Mouse (Mus musculus) brain, embryonic 14.5 days (tissue): Measurements from ENCODE around the gene Fignl1. TPM values are rescaled to one million over a fixed set of nuclear protein-coding genes. Genes with fewer than 3 reads are reported as not detected.
A peak's percentile ranks its signal among the peaks of the same experiment; 100 is the strongest.

ENCODE experiments used
- DNase-seq: peaks from one replicate; pipeline ENCODE4 v3.0.0-alpha.2; 2011; ENCODE audit warnings: low read depth
- CTCF ChIP-seq: fragments of 200-500 bp; IDR thresholded peaks from 2 replicates; pipeline ENCODE4 v1.5.1; 2012; ENCODE audit warnings: inconsistent platforms, mild to moderate bottlenecking, moderate library complexity, borderline replicate concordance; ENCODE audit not compliant: insufficient read depth, insufficient read length; ENCODE audit errors: extremely low read depth
- POLR2A ChIP-seq: fragments of 200-500 bp; IDR thresholded peaks from 2 replicates; pipeline ENCODE4 v1.6.1; 2012; ENCODE audit warnings: mild to moderate bottlenecking, inconsistent platforms, borderline replicate concordance; ENCODE audit not compliant: poor library complexity, insufficient read depth, insufficient read length, severe bottlenecking; ENCODE audit errors: extremely low read depth
- polyA plus RNA-seq: library from polyadenylated mRNA; depleted of rRNA; stranded (reverse); fragments of >200 nt; gene quantifications from 2 replicates; pipeline ENCODE4 v1.2.3, GENCODE M21; 2012

Fignl1 gene
- polyA plus RNA-seq, 1 experiment, result 8.7 TPM

DNA sequence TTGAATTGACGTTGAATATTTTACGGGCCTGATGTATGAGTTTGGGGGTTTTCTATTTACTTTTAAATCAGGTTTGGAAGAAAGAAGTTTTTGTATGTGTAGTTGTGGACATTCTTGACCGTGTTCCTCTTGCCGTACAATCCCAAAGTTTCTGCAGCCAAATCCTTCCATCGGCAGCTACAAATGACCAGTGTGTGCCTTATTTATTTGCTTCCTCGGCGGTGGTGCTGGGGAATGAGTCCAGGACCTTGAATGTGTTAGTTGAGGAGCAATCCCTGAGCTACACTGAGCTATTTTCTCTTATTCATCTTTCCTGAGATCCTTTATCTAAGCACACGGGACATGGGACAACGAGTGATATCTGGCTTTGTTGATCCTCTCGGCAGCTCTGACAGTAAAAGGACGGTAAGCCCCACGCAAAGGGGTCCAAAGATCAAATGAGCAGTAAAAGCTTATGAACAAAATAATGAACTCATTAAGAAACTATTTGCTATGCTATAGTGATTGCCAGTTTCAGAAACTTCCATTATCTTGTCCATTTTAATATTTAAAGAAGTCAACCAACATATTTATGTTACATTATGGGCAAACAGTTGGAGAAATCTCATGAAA is 22.2 kb upstream of the Fignl1 start:
- TF ChIP-seq CTCF (no peak), POLR2A (no peak)
- DNase-seq, result no peak

DNA sequence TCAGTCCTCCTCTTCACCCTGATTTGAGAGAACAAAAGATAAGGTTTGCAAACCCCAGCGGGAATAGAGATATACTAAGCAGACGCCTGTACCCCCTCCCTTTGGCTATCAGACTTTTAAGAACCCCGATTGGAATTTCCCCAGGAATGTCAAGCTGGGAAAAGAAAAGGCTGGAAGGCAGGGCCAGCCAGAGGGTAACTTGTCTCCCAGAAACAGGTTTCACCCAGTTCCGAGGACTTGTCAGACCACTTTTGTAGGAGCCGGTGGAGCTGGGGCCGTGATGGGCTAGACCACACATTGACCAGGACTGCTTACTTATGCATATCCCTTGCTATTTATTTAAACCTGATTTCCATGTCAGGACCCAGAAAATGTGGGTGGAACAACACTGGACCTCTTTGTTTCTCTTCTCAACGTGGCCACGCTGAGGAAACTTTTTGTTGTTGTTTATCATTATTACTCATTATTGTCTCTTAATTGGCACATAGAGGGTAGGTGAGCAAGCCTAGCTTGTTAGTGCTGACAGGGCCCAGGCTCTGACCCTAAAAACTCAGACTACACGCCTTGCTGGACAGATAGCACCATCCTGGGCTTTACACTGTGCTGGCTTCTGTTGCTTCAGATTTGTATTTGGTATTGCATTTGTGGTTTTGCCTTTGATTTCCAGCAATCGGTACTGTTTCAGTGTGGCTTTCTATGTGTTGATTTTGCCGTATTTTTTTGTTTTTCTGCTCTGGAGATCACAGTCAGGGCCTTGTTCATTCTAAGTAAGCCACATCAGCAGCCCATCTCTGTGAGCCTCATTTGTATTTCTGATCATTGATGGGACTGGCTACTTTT is 20.6 kb upstream of the Fignl1 start:
- TF ChIP-seq CTCF (no peak), POLR2A (no peak)
- DNase-seq, result peak; percentile 59

DNA sequence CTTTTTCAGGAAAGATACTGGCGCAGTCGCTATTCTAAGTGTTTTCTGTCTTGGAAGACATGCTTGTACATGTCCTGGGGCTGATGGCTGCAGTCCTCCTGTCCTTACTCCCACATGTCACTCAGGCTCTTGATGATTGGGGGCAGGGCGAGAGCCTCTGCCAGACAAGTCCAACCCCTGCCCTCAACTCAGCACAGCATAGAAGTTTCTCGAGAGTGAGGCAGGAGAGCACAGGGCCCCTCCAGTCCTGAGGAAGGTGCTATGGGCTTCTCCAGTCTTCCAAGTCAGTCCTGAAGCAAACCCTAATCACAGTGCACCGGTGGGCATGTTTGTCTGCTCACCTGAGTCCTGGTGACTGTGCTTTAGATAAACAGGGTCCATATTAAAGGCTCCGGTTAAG is 20.0 kb upstream of the Fignl1 start:
- no peak for DNase-seq
- TF ChIP-seq CTCF (no peak), POLR2A (no peak)

DNA sequence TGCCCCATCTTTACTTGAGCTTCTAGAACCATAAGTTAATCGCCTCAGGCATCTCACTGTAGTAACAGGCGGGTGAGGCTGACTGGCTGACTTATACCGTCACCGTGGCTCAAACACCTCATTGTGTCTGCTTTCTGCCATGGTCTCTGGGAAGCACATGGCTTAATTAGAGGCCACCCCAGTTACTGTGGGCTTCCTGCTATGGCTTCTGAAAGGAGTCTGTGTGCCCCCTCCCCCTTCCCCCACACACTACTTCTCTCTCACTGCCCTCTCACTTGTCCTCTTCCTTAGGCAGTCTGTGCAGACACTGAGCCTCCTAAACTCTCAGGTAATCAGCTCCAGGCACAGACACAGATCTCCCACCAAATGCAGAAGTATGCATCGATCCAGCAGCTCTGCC is 19.5 kb upstream of the Fignl1 start:
- no peak for TF ChIP-seq POLR2A
- TF ChIP-seq CTCF, result no peak
- DNase-seq, result peak; percentile 70

DNA sequence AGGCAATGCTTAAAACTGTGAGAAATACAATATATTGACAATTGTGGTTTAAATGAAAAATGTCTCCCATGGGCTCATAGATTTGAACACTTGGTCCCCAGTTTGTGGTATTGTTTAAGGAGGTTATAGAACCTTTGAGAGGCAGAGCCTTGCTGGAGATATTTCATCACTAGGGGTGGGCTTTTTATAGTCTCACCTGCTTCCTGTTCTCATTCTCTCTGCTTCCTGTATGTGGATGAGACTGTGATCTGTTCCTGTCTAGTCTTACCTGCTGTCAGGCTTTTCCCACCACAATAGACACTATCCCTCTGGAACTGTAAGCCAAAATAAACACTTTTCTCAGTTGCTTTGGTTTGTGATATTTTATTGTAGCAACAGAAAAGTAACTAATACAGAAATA is 17.7 kb upstream of the Fignl1 start:
- DNase-seq, result no peak
- TF ChIP-seq CTCF, result no peak
- no peak for TF ChIP-seq POLR2A

DNA sequence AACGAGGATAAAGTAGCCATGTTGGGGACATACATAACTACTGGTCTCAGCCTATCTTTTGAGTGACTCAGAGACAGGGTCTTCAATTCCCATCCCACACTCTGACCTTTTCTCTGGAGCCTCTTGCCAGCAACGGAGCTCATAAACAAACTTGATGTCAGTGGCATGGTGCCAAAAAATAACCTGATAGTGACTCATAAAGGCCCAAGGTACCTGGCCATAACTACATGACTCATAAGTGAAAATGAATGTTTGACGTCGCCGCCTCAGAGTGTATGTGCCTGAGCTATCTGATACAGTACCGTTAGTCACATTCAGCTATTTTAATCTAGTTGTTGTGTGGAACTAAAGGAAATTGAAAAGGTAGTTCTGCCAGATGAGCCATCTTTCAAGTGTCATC is 16.9 kb upstream of the Fignl1 start:
- TF ChIP-seq POLR2A, result no peak
- TF ChIP-seq CTCF, result no peak
- no peak for DNase-seq

DNA sequence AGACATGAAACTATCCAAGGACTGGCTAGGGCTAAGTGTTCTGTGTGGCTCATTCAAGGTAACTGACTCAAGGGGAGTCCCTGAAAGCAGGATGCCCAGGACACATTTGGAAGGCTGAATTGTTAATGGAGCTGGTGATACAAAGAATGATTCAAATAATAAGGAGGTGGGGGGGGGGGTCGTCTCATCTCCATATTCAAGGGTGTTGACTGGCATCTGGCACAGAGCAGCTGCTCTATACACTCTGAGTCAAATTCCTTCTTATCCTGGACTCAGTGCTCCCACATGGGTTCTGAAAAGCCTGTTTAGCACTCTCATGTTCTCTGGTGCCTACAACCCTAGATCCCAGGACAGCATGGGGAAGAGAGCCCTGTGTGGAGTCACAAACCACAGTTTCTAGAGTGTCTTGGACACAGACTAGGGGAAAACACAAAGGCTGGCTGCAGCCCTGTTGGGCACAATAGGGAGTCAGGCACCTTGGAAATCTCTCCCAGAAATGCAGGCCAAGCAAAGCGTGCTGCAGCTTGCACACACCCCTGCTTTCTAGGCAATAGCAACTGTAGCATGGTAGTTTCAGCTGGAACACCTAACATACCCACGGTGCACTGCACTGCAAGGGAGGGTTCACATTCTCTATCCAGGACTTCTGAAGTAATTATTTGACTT is 16.3 kb upstream of the Fignl1 start:
- peak; percentile 53 for DNase-seq

DNA sequence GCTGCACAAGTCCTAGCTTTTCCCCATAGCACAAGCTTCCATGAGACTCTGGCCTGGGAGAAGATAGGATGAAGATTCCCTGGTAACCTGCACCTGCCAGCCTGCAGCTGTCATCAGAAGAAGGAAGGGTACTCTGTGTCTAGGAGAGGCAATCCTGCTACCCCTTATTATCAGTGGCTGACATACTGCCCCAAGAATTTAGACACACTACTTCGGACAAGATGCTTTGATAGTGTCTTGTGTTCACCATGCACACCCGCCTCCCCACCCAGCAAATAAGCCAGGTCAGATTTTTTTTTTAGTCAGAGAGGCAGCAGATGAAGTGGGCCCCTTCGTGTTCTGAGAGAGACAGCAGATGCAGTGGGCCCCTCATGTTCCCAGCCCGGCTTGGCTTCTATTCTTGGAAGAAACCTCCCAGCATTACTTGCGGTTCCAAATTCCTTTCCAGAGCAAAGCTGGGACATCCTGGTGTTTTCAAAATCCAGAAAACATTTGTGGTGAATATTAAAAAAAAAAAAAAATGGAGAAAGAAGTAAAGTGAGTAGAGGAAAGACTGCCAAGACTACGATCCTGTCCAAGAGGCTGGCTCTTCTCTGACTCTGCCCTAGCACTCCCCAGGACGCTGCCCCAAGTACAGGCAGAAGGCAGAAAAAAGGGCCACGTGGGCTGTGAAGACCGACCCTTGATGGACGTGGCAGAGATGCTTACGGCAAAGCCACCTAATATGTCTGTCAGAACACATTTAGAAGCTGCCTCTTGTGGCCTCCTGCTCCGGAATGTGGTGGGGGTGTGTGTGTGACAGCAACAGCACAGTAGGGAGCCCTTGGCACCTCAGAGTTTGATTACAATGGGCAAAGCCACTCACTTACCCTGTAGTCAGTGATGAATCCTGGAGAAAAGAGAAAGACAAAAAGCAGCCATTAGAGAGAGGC is 15.5 kb upstream of the Fignl1 start:
- TF ChIP-seq CTCF (no peak), POLR2A (no peak)
- DNase-seq, result no peak

More for the DNA sequence above, 16.3 kb upstream of the Fignl1 start:
- TF ChIP-seq CTCF, result no peak
- TF ChIP-seq POLR2A, result no peak

DNA sequence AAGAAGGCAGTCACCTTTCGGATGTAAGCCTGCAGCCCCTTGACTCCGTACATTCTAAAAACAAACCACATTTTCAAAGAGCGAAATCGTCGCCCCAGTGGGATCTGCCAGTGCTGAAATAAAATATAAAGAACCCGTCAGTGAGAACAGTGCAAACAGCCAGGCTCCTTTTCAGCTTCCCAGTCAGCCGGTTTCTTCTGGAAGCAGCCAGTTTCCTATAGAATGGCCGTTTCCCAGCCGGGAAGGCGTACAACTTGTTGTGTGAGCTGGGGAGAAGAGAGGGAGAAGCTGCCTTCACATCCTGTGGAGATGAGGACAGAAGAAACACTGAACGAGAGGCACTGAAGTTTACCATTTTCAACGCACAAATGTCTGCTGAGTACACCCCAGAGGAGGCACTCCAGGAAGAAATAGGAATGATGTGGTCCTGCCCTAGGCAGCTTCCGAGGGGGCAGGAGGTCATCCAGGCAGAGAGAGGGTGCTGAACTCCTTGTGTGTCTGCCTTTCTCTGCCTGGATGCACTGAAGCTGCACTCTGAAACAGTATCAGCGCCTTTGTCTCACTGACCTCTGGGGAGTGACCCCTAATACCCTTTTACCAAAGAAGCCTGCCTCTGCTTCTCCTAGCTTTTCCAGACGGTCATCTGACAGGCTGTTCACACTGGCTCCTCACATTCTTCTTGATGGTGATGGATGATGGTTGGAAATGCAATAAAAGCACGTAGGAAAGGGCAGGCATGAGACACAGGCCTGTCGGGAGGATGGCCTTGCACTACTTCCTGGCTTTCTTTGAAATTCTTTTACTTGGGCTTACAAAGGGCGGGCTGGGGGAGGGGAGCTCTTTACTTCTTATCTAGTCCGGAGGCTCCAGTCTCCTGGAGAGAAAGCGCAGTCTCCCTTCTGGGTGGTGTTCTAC is 13.7 kb upstream of the Fignl1 start:
- TF ChIP-seq CTCF (no peak), POLR2A (no peak)
- DNase-seq, result peak; percentile 80
